Comparison of ENCODE assay signal across 31 mouse cellular contexts in the genomic region with DNA sequence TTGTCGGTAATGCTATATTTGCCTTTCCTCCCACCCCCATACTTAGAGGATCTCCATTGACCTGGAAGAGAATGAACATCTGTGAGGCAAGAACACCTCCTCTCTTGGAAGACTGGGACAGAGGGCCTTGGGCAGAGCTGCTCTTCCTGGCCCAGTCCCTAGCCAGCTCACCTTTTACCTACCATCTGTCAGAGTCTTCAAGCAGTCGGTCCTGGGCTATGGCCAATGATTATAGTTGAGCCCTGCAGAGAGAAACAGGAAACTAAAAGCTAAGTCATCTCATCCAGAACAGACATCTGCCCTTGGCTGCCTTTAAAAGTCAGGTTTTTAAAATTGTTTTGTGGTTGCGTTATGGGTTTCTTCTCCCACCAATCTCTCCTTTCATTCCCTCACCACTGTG.
DNase-seq lines count a peak whose midpoint lies in the region; ATAC-seq lines count a peak whose summit lies in the region.
"Had no signal": no experiment of that assay in that cellular context is flagged by ENCODE, and none has a peak within 500 bp of the region (broad histone marks: within the 10 kb centered on the region; RNA-seq: fewer than 3 reads in every experiment).

No protein-coding gene starts in this region.

- intact Hi-C loops in heart, postnatal 36 days (cut with DNase I), result loop anchor here (2.0 to 5.0 kb wide), 2 partner anchors 139 to 182 kb away; no protein-coding TSS in a partner anchor

- no peak for ATAC-seq in cerebellum, adult (ENCODE audit: insufficient number of reproducible peaks, low FRiP score, low TSS enrichment)
- no peak for ATAC-seq in activated CD4-positive, CD25-positive, alpha-beta regulatory T cell, adult 4 months
- ATAC-seq: CD4-positive, CD25-positive, alpha-beta regulatory T cell, adult 4 months; forebrain, embryonic 15.5 days; hindbrain, embryonic 16.5 days; intestine, embryonic 15.5 days; lung, postnatal 0 days had no signal

- H3K4me1 ChIP-seq in brown adipose tissue, adult 24 weeks (ENCODE audit: control insufficient read depth, insufficient read depth, insufficient read length, low read length), result 0 out of 2 replicates have a peak, but pooled peaks cover 3% of the 10 kb centered on the region
- H3K4me1 ChIP-seq: embryonic facial prominence, embryonic 13.5 days; forebrain, embryonic 10.5 days; forebrain, embryonic 15.5 days; intestine, embryonic 15.5 days; limb, embryonic 10.5 days; limb, embryonic 15.5 days; liver, embryonic 13.5 days; megakaryocyte, embryonic 14.5 days; midbrain, embryonic 12.5 days; neural tube, embryonic 12.5 days had no signal

- DNase-seq in cerebellum, adult 9-10 months, result peak; percentile 6
- DNase-seq in heart, adult 18-20 months, result peak; percentile 17 to 68
- DNase-seq in heart, postnatal 36 days, result no peak
- peak; percentile 58 for DNase-seq in 3T3-L1 (ENCODE audit: low read depth, low spot score)
- no peak for DNase-seq in frontal cortex, postnatal 25 days (ENCODE audit: low spot score in 2 of 2)
- DNase-seq: adrenal gland, adult 2 months; adrenal gland, postnatal 36 days; gastrocnemius, postnatal 10 days; kidney, adult 2 months; kidney, postnatal 4 days; liver, embryonic 13.5 days; lung, adult 18-20 months; lung, postnatal 4 days; thymus, postnatal 4 days had no signal

- no peak overlapping the region for H3K4me3 ChIP-seq in brown adipose tissue, adult 24 weeks (ENCODE audit: insufficient read depth, low read depth, low read length)
- H3K4me3 ChIP-seq: embryonic facial prominence, embryonic 13.5 days; forebrain, embryonic 10.5 days; forebrain, embryonic 15.5 days; intestine, embryonic 15.5 days; limb, embryonic 10.5 days; limb, embryonic 15.5 days; liver, embryonic 13.5 days; megakaryocyte, embryonic 14.5 days; midbrain, embryonic 12.5 days; myocyte; neural tube, embryonic 12.5 days had no signal

- peak overlapping the region; percentile 82 for H3K27ac ChIP-seq in brown adipose tissue, adult 24 weeks (replicated peaks; ENCODE audit: low read depth, low read length)
- H3K27ac ChIP-seq: embryonic facial prominence, embryonic 13.5 days; forebrain, embryonic 10.5 days; forebrain, embryonic 15.5 days; intestine, embryonic 15.5 days; kidney, postnatal 0 days; limb, embryonic 10.5 days; limb, embryonic 15.5 days; liver, embryonic 13.5 days; midbrain, embryonic 12.5 days; neural tube, embryonic 12.5 days had no signal

Comparison
In these comparisons a context has a peak if more than half of its experiments do, and no peak if none do; other contexts are left out.
1. DNase-seq: peak in cerebellum, adult 9-10 months (single experiment), heart, adult 18-20 months (2 of 2) and 3T3-L1 (single experiment); none in heart, postnatal 36 days (0 of 2) and frontal cortex, postnatal 25 days (0 of 2).